Mouse (Mus musculus): ENCODE results near the gene Anp32b.

- TF ChIP-seq CTCF (IDR thresholded peaks at IDR 0.05 in 2 of 3, conservative IDR thresholded peaks at IDR 0.05 in 1 of 3; ENCODE audit: control insufficient read depth in 1 of 3, insufficient read depth in 1 of 3, low read depth in 2 of 3, low read length in 3 of 3, poor library complexity in 1 of 3, severe bottlenecking in 1 of 3) (no peak), POLR2AphosphoS5 (IDR thresholded peaks at IDR 0.05; ENCODE audit: borderline replicate concordance, low read depth, low read length) (no peak), ZMIZ1 (IDR thresholded peaks at IDR 0.05; ENCODE audit: low read depth, low read length) (no peak), RAD21 (IDR thresholded peaks at IDR 0.05; ENCODE audit: low read depth, low read length) (no peak), TCF12 (IDR thresholded peaks at IDR 0.05; ENCODE audit: low read depth, low read length) (peak; percentile 99), MAZ (IDR thresholded peaks at IDR 0.05; ENCODE audit: low read depth, low read length) (peak; percentile 69; the same call in 1 of the 2 replicates), GATA1 (IDR thresholded peaks at IDR 0.05; ENCODE audit: low read depth, low read length) (peak; percentile 93), HCFC1 (IDR thresholded peaks at IDR 0.05; ENCODE audit: low read depth, low read length) (peak; percentile 68), CHD1 (IDR thresholded peaks at IDR 0.05; ENCODE audit: low read depth, low read length) (no peak), POLR2A (IDR thresholded peaks at IDR 0.05; ENCODE audit: control insufficient read depth in 1 of 2, insufficient read depth in 1 of 2, low read depth in 1 of 2, low read length in 2 of 2, poor library complexity in 1 of 2) (no peak), NELFE (IDR thresholded peaks at IDR 0.05; ENCODE audit: low read depth, low read length) (no peak), BHLHE40 (IDR thresholded peaks at IDR 0.05; ENCODE audit: borderline replicate concordance, low read depth, low read length) (0 out of 2 replicates have a peak, but pooled peaks have one; percentile 5), CHD2 (IDR thresholded peaks at IDR 0.05; ENCODE audit: low read length) (no peak), EP300 (IDR thresholded peaks at IDR 0.05; ENCODE audit: low read depth in 1 of 2, low read length in 2 of 2) (peak; percentile 89 to 97)
These were observed 46.5 kb upstream of the Anp32b start for GRCm38 (mm10) chr4:46404042-46404795.
